Mouse (Mus musculus) limb, embryonic 14.5 days (tissue): Measurements from ENCODE around the gene Tnrc6b. TPM values are rescaled to one million over a fixed set of nuclear protein-coding genes. Genes with fewer than 3 reads are reported as not detected.

Source experiments
- ATAC-seq: fragments of 200-750 bp; cut with Nextera tagmentation; 2 replicates; pipeline ENCODE4 v1.8.0; 2017; ENCODE audit warnings: low read depth, moderate number of reproducible peaks, moderate TSS enrichment; ENCODE audit not compliant: low FRiP score
- DNase-seq: peaks from one replicate; pipeline ENCODE4 v3.0.0-alpha.2; 2015; ENCODE audit warnings: low spot score
- H3K27ac ChIP-seq: fragments of 300-500 bp; sonication (generic); replicated peaks from 2 replicates; pipeline ENCODE4 v1.5.1; 2014; ENCODE audit warnings: low read depth, mild to moderate bottlenecking, low read length, moderate library complexity, mixed read lengths
- H3K27me3 ChIP-seq: fragments of 300-500 bp; sonication (generic); 2 replicates; pipeline ENCODE4 v1.6.1; 2014; ENCODE audit warnings: low read length, mixed read lengths; ENCODE audit not compliant: control insufficient read depth, insufficient read depth
- H3K36me3 ChIP-seq: fragments of 300-500 bp; sonication (generic); 2 replicates; pipeline ENCODE4 v1.6.1; 2014; ENCODE audit warnings: mild to moderate bottlenecking, low read length, moderate library complexity, mixed read lengths; ENCODE audit not compliant: control insufficient read depth, insufficient read depth
- H3K4me1 ChIP-seq: fragments of 300-500 bp; sonication (generic); 2 replicates; pipeline ENCODE4 v1.6.1; 2014; ENCODE audit warnings: antibody characterized with exemption, low read length, mixed read lengths; ENCODE audit not compliant: control insufficient read depth, insufficient read depth
- H3K4me2 ChIP-seq: fragments of 300-500 bp; sonication (generic); replicated peaks from 2 replicates; pipeline ENCODE4 v1.6.1; 2014; ENCODE audit warnings: low read depth, mild to moderate bottlenecking, low read length, moderate library complexity; ENCODE audit not compliant: severe bottlenecking
- H3K4me3 ChIP-seq: fragments of 300-500 bp; sonication (generic); replicated peaks from 2 replicates; pipeline ENCODE4 v1.5.1; 2014; ENCODE audit warnings: low read length
- H3K9ac ChIP-seq: fragments of 300-500 bp; sonication (generic); 2 replicates; pipeline ENCODE4 v1.6.1; 2014; ENCODE audit warnings: mild to moderate bottlenecking, low read depth, low read length, moderate library complexity; ENCODE audit not compliant: severe bottlenecking
- H3K9me3 ChIP-seq: fragments of 300-500 bp; sonication (generic); 2 replicates; pipeline ENCODE4 v1.6.1; 2016; ENCODE audit warnings: low read length; ENCODE audit not compliant: control insufficient read depth
- POLR2A ChIP-seq: fragments of 200-500 bp; IDR thresholded peaks from 2 replicates; pipeline ENCODE4 v1.8.0; 2012; ENCODE audit warnings: inconsistent platforms, mild to moderate bottlenecking, moderate library complexity, borderline replicate concordance; ENCODE audit not compliant: insufficient read depth, insufficient read length; ENCODE audit errors: extremely low read depth
- WGBS: fragments of 180-500 bp; shearing (Covaris S2); extraction: QIAGEN DNeasy Blood & Tissue Kit; methylation state at CpG from one replicate; pipeline ENCODE4 v1.1.7; 2014; 5-methylcytosine and 5-hydroxymethylcytosine counted together
- polyA plus RNA-seq, 2 experiments: library from polyadenylated mRNA; depleted of rRNA in 1 of 2; stranded (reverse) in 1 of 2; unstranded in 1 of 2; fragments of >200 nt; fragmentation: Nextera tagmentation in 1 of 2; extraction: Ambion mirVana in 1 of 2; gene quantifications; 2 replicates each; pipeline versions ENCODE4 v1.2.1 to v1.2.3; 2012 to 2014

Tnrc6b gene
- polyA plus RNA-seq, 2 experiments = 12.5 to 15.8 TPM

DNA sequence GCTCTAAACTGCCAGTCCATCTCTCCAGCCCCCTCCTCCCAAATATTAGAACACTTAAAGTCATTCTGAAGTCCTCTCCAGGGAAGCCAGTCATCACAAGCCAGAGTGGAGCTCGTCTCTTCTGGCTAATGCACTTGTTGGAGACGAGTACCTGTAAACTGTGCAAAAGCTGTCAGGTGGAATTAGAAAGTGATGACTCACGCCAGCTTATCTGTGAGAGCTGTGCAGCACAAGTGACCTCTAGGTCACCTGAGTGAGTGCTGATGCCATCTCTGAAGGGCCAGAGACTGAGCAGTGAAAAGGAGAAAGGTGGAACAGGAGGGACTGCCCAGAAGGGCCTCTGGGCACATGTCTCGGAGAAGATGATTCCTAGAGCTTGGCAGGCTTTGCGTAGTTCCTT is 9.1 kb downstream of the Tnrc6b start:
- TF ChIP-seq POLR2A = no peak
- Histone ChIP-seq H3K4me3 (no peak overlapping the region), H3K4me2 (no peak overlapping the region), H3K27ac (no peak overlapping the region), H3K27me3 (no peaks in the 10 kb centered on the region), H3K9ac (no peak overlapping the region), H3K36me3 (no peaks in the 10 kb centered on the region), H3K9me3 (no peaks in the 10 kb centered on the region), H3K4me1 (no peaks in the 10 kb centered on the region)
- no peak for DNase-seq
- no peak for ATAC-seq
- WGBS = 67% methylated on average over 5 of the region's 5 CpGs

DNA sequence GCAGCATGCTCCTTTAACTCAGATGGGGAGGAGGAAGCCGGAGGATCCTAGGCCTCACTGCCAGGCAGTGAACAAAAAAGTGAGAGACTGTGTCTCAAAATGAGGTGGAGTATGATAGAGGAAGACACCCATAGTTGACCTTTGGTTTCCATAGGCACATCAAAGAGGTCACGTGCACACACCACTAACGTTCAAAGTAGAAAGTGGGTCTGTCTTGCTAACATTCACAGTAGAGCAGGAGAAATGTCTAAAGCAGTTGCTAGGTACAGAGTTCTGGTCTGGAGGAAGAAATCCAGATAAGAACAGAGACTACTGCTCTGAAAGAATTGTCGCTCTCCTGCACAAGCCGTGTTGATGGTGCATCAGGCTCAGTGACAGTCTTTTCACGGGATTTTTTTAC is 10.7 kb downstream of the Tnrc6b start:
- Histone ChIP-seq H3K9me3 (no peaks in the 10 kb centered on the region), H3K4me1 (no peaks in the 10 kb centered on the region), H3K4me3 (no peak overlapping the region), H3K9ac (no peak overlapping the region), H3K27me3 (no peaks in the 10 kb centered on the region), H3K27ac (no peak overlapping the region), H3K4me2 (no peak overlapping the region), H3K36me3 (no peaks in the 10 kb centered on the region)
- DNase-seq (no peak), ATAC-seq (no peak)
- 79% methylated on average over 6 of the region's 6 CpGs for WGBS
- TF ChIP-seq POLR2A = no peak

DNA sequence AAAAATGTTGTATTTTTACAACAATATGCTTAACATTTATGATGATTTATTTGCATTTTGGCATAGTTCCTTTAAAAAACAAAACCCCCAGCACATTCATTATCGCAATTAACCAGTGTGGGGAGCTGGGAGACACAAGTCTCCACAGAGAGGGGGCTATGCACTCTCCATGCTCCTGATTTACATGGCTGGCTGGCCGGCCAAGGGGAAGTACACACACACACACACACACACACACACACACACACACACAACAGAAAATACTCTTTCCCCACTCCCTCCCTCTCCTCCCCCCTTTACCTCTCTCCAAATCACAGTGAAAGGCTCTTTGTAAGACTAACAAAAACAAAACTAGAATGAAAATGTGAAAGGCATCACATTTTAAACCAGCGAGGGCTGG is 11.3 kb downstream of the Tnrc6b start:
- H3K36me3 ChIP-seq = no peaks in the 10 kb centered on the region
- no peak for ATAC-seq

DNA sequence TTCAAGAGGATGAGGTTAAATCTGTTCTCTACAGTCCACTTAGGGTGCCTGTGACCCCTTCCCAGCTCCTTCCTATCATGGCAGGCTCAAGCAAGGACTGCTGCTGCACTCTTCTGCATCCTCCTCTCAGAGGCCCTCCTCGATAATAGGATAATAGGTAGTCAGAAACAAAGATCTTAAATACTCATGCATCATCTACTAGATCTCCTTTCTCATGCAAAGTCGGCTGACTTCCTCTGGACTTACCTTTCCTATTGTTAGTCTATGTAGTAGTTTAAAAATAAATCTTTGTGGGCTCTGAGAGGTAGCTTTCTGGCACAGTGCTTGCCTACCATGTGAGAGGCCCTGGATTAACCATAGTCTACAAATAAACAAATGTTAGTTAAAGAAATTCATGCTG is 18.4 kb downstream of the Tnrc6b start:
- peaks cover 3% of the 10 kb centered on the region; the same call in 1 of the 2 replicates for H3K4me1 ChIP-seq
- no peak overlapping the region for H3K4me3 ChIP-seq
- no peak for TF ChIP-seq POLR2A
- no peak overlapping the region for H3K27ac ChIP-seq
- H3K9ac ChIP-seq = no peak overlapping the region
- DNase-seq = no peak
- 86% methylated on average over 2 of the region's 2 CpGs for WGBS
- H3K9me3 ChIP-seq = no peaks in the 10 kb centered on the region
- H3K4me2 ChIP-seq = no peak overlapping the region
- H3K27me3 ChIP-seq = no peaks in the 10 kb centered on the region
- ATAC-seq = no peak
- H3K36me3 ChIP-seq = no peaks in the 10 kb centered on the region

More for the DNA sequence above, 11.3 kb downstream of the Tnrc6b start:
- DNase-seq = no peak
- H3K4me3 ChIP-seq = no peak overlapping the region
- H3K4me2 ChIP-seq = no peak overlapping the region
- no peak overlapping the region for H3K9ac ChIP-seq
- H3K27me3 ChIP-seq = no peaks in the 10 kb centered on the region
- no peak overlapping the region for H3K27ac ChIP-seq
- TF ChIP-seq POLR2A = no peak
- 58% methylated on average over 3 of the region's 3 CpGs for WGBS
- no peaks in the 10 kb centered on the region for H3K4me1 ChIP-seq
- H3K9me3 ChIP-seq = no peaks in the 10 kb centered on the region

DNA sequence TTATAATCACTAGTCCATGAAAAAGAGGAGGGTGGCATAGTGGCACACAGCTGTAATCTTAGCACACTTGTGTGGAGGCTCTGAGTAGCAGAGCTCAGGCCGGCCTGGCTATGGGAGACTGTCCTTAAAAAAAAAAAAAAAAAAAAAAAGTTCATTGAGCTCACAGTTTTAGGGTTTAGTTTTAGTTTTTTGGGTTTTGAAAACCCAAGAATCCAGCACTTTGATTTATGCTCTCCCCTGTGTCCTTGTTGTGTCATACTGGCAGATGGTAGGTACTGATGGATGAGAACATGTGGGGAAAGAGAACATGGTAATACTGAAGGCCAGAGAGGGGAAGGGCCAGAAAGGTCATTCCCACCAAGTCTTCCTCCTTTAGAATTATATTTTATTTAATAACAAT is 19.9 kb downstream of the Tnrc6b start:
- H3K36me3 ChIP-seq = no peaks in the 10 kb centered on the region
- H3K4me1 ChIP-seq = peaks cover 3% of the 10 kb centered on the region; the same call in 1 of the 2 replicates
- ATAC-seq (no peak), DNase-seq (no peak)
- H3K9ac ChIP-seq = no peak overlapping the region
- H3K9me3 ChIP-seq = no peaks in the 10 kb centered on the region
- no peak overlapping the region for H3K4me2 ChIP-seq
- no peak for TF ChIP-seq POLR2A
- H3K4me3 ChIP-seq = no peak overlapping the region
- 88% methylated on average over 1 of the region's 1 CpGs for WGBS
- no peaks in the 10 kb centered on the region for H3K27me3 ChIP-seq
- no peak overlapping the region for H3K27ac ChIP-seq

DNA sequence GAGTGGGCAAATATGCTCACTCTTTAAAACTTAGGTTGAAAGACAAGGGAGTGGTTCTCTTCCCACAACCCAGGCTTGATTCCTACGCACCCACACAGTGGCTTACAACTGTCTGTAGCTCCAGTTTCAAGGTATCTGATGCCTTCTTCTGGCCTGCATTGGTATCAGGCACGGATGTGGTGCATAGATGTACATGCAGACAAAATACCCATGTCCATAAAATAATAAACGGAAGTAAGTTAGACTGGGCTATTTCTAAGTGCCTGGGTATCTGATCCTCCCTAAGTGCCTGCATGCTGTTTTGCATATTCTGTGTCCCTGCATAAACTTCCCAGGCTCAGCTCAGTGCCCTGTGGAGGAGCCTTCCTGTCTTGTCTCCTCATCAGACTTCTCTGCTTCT is 20.4 kb downstream of the Tnrc6b start:
- Histone ChIP-seq H3K4me3 (no peak overlapping the region), H3K36me3 (no peaks in the 10 kb centered on the region), H3K4me1 (peaks cover 3% of the 10 kb centered on the region; the same call in 1 of the 2 replicates), H3K27ac (no peak overlapping the region), H3K9me3 (no peaks in the 10 kb centered on the region), H3K27me3 (no peaks in the 10 kb centered on the region), H3K4me2 (no peak overlapping the region), H3K9ac (no peak overlapping the region)
- no peak for TF ChIP-seq POLR2A
- WGBS = 84% methylated on average over 3 of the region's 3 CpGs
- no peak for ATAC-seq
- DNase-seq = no peak
